Mouse (Mus musculus) spleen, adult 2 months (tissue): Measurements from ENCODE around the gene BC049762.

Experiments used
- CTCF ChIP-seq: fragments of 200-500 bp; IDR thresholded peaks from 2 replicates; pipeline ENCODE4 v1.5.1; 2011; ENCODE audit warnings: mild to moderate bottlenecking, inconsistent platforms; ENCODE audit not compliant: insufficient read depth, insufficient read length, insufficient replicate concordance; ENCODE audit errors: extremely low read depth
- POLR2A ChIP-seq: fragments of 200-500 bp; IDR thresholded peaks from 2 replicates; pipeline ENCODE4 v1.6.1; 2011; ENCODE audit warnings: low read depth, low read length, inconsistent platforms

DNA sequence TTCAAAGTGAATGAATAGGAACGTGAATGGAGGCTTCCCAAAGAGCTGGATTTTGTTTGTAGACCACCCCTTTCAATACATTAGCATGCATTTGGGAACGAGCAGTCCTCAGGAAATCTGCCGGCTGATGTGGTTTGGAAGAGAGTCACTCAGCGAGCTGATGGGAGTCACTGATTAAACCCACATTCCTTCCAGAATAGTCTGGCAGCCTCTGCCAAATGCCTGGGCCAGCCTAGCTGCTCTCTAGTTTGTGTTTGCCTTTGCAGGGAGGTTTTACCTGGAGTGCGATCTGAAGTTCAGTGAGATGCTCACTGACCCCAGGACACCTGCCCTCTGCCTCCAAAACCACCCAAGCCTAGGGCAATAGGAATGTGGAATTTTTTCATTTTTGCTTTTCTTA, 45.5 kb upstream of the BC049762 start:
- TF ChIP-seq CTCF, result no peak
- TF ChIP-seq POLR2A, result no peak
